Mouse (Mus musculus) C2C12 (cell line): Measurements from ENCODE around the gene Foxk2. TPM values are rescaled to one million over a fixed set of nuclear protein-coding genes. Genes with fewer than 3 reads are reported as not detected.

ENCODE experiments used
- H3K27me3 ChIP-seq: one replicate; pipeline ENCODE4 v1.6.1; 2011; ENCODE audit not compliant: control insufficient read depth, insufficient read depth, insufficient read length
- H3K36me3 ChIP-seq: one replicate; pipeline ENCODE4 v1.6.1; 2011; ENCODE audit not compliant: control insufficient read depth, insufficient read depth
- H3K4me3 ChIP-seq: one replicate; pipeline ENCODE4 v1.5.1; 2011; ENCODE audit warnings: mild to moderate bottlenecking, control low read depth; ENCODE audit not compliant: poor library complexity, insufficient read depth, severe bottlenecking
- H3K79me2 ChIP-seq: one replicate; pipeline ENCODE4 v1.6.1; 2011; ENCODE audit not compliant: control insufficient read depth, insufficient read depth
- H3K79me3 ChIP-seq: one replicate; pipeline ENCODE4 v1.6.1; 2011; ENCODE audit warnings: low read depth, control low read depth
- H3ac ChIP-seq: one replicate; pipeline ENCODE3; 2011; ENCODE audit warnings: low read depth; ENCODE audit not compliant: control insufficient read depth, insufficient read length
- CEBPB ChIP-seq: IDR thresholded peaks from one replicate; pipeline ENCODE4 v1.6.1; 2011; ENCODE audit warnings: low read depth, mild to moderate bottlenecking, control low read depth, moderate library complexity
- CTCF ChIP-seq: IDR thresholded peaks from one replicate; pipeline ENCODE4 v1.5.1; 2011; ENCODE audit not compliant: control insufficient read depth, insufficient read depth, insufficient read length
- FOSL1 ChIP-seq: IDR thresholded peaks from one replicate; pipeline ENCODE4 v1.8.0; 2011; ENCODE audit warnings: mild to moderate bottlenecking, low read length; ENCODE audit not compliant: poor library complexity, insufficient read depth, severe bottlenecking
- MAX ChIP-seq: IDR thresholded peaks from one replicate; pipeline ENCODE4 v1.6.1; 2011; ENCODE audit warnings: mild to moderate bottlenecking, control low read depth
- MYOD1 ChIP-seq: IDR thresholded peaks from one replicate; pipeline ENCODE4 v1.6.1; 2011; ENCODE audit warnings: low read depth; ENCODE audit not compliant: control insufficient read depth, insufficient read length
- MYOG ChIP-seq: IDR thresholded peaks from one replicate; pipeline ENCODE4 v1.6.1; 2011; ENCODE audit not compliant: control insufficient read depth, insufficient read length; ENCODE audit errors: extremely low read depth
- USF1 ChIP-seq: IDR thresholded peaks from one replicate; pipeline ENCODE4 v1.6.1; 2011; ENCODE audit warnings: low read depth, mild to moderate bottlenecking, control low read depth, moderate library complexity
- polyA plus RNA-seq: library from polyadenylated mRNA; unstranded; fragments of >200 nt; fragmentation: generic; extraction: Trizol; gene quantifications from one replicate; pipeline ENCODE4 v1.2.1, GENCODE M21; 2012; ENCODE audit warnings: missing spikeins

The Foxk2 gene
- polyA plus RNA-seq, 1 experiment, result 43.1 TPM

DNA sequence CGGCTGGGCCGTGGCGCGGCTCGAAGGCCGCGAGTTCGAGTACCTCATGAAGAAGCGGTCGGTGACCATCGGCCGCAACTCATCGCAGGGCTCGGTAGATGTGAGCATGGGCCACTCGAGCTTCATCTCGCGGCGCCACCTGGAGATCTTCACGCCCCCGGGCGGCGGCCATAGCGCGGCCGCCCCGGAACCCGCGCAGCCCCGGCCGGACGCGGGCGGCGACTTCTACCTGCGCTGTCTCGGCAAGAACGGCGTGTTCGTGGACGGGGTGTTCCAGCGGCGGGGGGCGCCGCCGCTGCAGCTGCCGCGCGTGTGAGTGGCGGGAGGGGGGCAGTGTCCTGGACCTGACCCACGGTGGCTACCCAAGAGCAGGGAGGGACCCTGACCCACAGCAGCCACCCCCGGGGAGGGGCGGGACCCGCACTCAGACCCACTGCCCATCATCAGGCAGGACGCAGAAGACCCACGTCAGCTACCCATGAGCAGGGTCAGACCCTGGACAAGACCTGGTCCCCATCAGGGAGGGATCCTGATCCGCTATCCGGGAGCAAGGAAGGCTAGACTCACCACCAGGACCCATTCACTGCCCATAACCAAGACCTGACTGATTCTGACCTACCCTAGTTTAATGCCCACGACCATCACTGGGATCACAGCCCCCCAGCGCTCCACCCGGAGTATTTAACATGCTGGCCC, 569 bp downstream of the Foxk2 start:
- no peak for TF ChIP-seq MYOG
- no peak for TF ChIP-seq CTCF
- no peak for TF ChIP-seq USF1
- no peak for TF ChIP-seq FOSL1
- no peak for TF ChIP-seq MYOD1
- TF ChIP-seq MAX, result no peak
- no peak for TF ChIP-seq CEBPB
- Histone ChIP-seq H3K79me2 (peaks cover 56% of the 10 kb centered on the region), H3K36me3 (peaks cover 40% of the 10 kb centered on the region), H3ac (peak overlapping the region; percentile 81), H3K4me3 (peak overlapping the region; percentile 97), H3K27me3 (no peaks in the 10 kb centered on the region), H3K79me3 (peaks cover 49% of the 10 kb centered on the region)

- TF ChIP-seq MYOD1 (no peak), USF1 (no peak), MAX (no peak), FOSL1 (no peak), MYOG (no peak), CTCF (no peak), CEBPB (no peak)
- H3K79me3 ChIP-seq, result peaks cover 55% of the 10 kb centered on the region
- H3K4me3 ChIP-seq, result peak overlapping the region; percentile 97
- no peaks in the 10 kb centered on the region for H3K27me3 ChIP-seq
- H3K79me2 ChIP-seq, result peaks cover 63% of the 10 kb centered on the region
- peak overlapping the region; percentile 81 for H3ac ChIP-seq
- peaks cover 46% of the 10 kb centered on the region for H3K36me3 ChIP-seq
These were observed 1.3 kb downstream of the Foxk2 start for GRCm38 (mm10) chr11:121261074-121261473.

- Histone ChIP-seq H3K36me3 (peaks cover 49% of the 10 kb centered on the region), H3ac (no peak overlapping the region), H3K27me3 (no peaks in the 10 kb centered on the region), H3K4me3 (no peak overlapping the region), H3K79me2 (peaks cover 100% of the 10 kb centered on the region), H3K79me3 (peaks cover 81% of the 10 kb centered on the region)
- TF ChIP-seq MYOG (no peak), USF1 (no peak), MYOD1 (no peak), CTCF (no peak), FOSL1 (no peak), MAX (no peak), CEBPB (no peak)
These were observed 17.7 kb downstream of the Foxk2 start for GRCm38 (mm10) chr11:121277516-121277915.

- H3K79me2 ChIP-seq, result peaks cover 100% of the 10 kb centered on the region
- peaks cover 81% of the 10 kb centered on the region for H3K79me3 ChIP-seq
- peaks cover 47% of the 10 kb centered on the region for H3K36me3 ChIP-seq
- no peaks in the 10 kb centered on the region for H3K27me3 ChIP-seq
- TF ChIP-seq CEBPB (no peak), USF1 (no peak)
- H3ac ChIP-seq, result no peak overlapping the region
- no peak overlapping the region for H3K4me3 ChIP-seq
These were observed 18.2 kb downstream of the Foxk2 start for GRCm38 (mm10) chr11:121278011-121278410.

- Histone ChIP-seq H3K79me2 (peaks cover 76% of the 10 kb centered on the region), H3K36me3 (peaks cover 64% of the 10 kb centered on the region), H3K4me3 (no peak overlapping the region), H3K79me3 (peaks cover 48% of the 10 kb centered on the region), H3ac (no peak overlapping the region), H3K27me3 (no peaks in the 10 kb centered on the region)
- TF ChIP-seq CTCF, result no peak
- no peak for TF ChIP-seq FOSL1
- TF ChIP-seq MAX, result no peak
These were observed 23.1 kb downstream of the Foxk2 start for GRCm38 (mm10) chr11:121282911-121283310.

DNA sequence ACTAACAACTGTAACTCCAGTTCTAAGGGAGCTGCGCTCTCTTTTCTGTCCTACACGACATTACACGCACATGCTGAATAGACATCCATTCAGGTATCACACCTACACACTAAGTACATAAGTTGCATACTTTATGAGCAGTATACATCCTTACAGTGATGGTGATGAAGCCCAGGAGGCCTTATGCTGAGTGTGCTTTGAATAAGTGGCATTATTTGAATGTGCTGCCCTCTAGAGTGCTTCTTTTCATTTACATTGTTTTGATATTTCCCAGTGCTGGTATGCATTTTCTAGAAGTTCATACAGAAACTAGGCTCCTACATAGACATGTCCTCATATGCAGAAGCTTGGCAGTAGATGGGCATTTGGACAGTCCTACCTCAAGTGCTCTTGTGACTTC, 30.1 kb downstream of the Foxk2 start:
- Histone ChIP-seq H3K4me3 (no peak overlapping the region), H3K27me3 (no peaks in the 10 kb centered on the region), H3K79me2 (peaks cover 14% of the 10 kb centered on the region), H3ac (no peak overlapping the region), H3K79me3 (peaks cover 4% of the 10 kb centered on the region), H3K36me3 (peaks cover 79% of the 10 kb centered on the region)
- TF ChIP-seq MYOG, result no peak
- TF ChIP-seq CEBPB, result no peak
- TF ChIP-seq MAX, result no peak
- no peak for TF ChIP-seq USF1
- no peak for TF ChIP-seq MYOD1
